Mouse (Mus musculus) heart, adult 2 months (tissue): ENCODE data around the gene Klk9. TPM values are rescaled to one million over a fixed set of nuclear protein-coding genes. Genes with fewer than 3 reads are reported as not detected.

Experiments
- DNase-seq, 2 experiments: peaks; one replicate each; pipeline ENCODE4 v3.0.0; 2021
- H3K27ac ChIP-seq: fragments of 200-600 bp; 2 replicates; pipeline ENCODE4 v1.8.1; 2022
- H3K27me3 ChIP-seq: fragments of 200-500 bp; 2 replicates; pipeline ENCODE4 v1.6.1; 2012; ENCODE audit warnings: mild to moderate bottlenecking, low read length, inconsistent platforms, mixed read lengths; ENCODE audit not compliant: control insufficient read depth, insufficient read depth
- H3K36me3 ChIP-seq: fragments of 200-500 bp; 2 replicates; pipeline ENCODE4 v1.6.1; 2012; ENCODE audit warnings: low read length, inconsistent platforms; ENCODE audit not compliant: control insufficient read depth, insufficient read depth
- H3K4me1 ChIP-seq: fragments of 200-500 bp; 2 replicates; pipeline ENCODE4 v1.6.1; 2011; ENCODE audit warnings: low read length; ENCODE audit not compliant: control insufficient read depth, insufficient read depth
- H3K4me3 ChIP-seq: fragments of 200-600 bp; 2 replicates; pipeline ENCODE4 v1.8.1; 2022
- H3K79me2 ChIP-seq: fragments of 200-500 bp; replicated peaks from 2 replicates; pipeline ENCODE4 v1.6.1; 2012; ENCODE audit warnings: mild to moderate bottlenecking, inconsistent platforms, low read length, moderate library complexity, mixed read lengths; ENCODE audit not compliant: control insufficient read depth, insufficient read depth
- H3K9ac ChIP-seq: fragments of 200-500 bp; 2 replicates; pipeline ENCODE4 v1.6.1; 2012; ENCODE audit warnings: low read depth, mild to moderate bottlenecking, control low read depth, inconsistent platforms, low read length, mixed read lengths
- CTCF ChIP-seq: fragments of 200-600 bp; IDR thresholded peaks from 2 replicates; pipeline ENCODE4 v1.8.1; 2022; ENCODE audit warnings: antibody characterized with exemption, mild to moderate bottlenecking, moderate library complexity
- EP300 ChIP-seq: fragments of 200-500 bp; IDR thresholded peaks from 2 replicates; pipeline ENCODE4 v1.6.1; 2011; ENCODE audit warnings: low read depth, low read length, control low read depth; ENCODE audit not compliant: insufficient read depth
- POLR2A ChIP-seq: fragments of 200-500 bp; IDR thresholded peaks from 2 replicates; pipeline ENCODE4 v1.6.1; 2011; ENCODE audit warnings: mild to moderate bottlenecking, low read depth, low read length, control low read depth; ENCODE audit not compliant: insufficient read depth
- WGBS: fragments of 180-500 bp; shearing (Covaris S2); methylation state at CpG from one replicate; pipeline ENCODE4 v1.1.7; 2018; 5-methylcytosine and 5-hydroxymethylcytosine counted together
- intact Hi-C: fragments of 180-260 bp; cut with DNase I; formaldehyde crosslinking; loops from one replicate; pipeline ENCODE4 v1.15.1; 2025
- long read RNA-seq: library from polyadenylated mRNA; stranded (forward); transcript quantifications from one replicate; pipeline ENCODE4 v2.0.0, GENCODE M21; 2021
- polyA plus RNA-seq: library from polyadenylated mRNA; depleted of rRNA; stranded (reverse); fragments of >200 nt; gene quantifications from 2 replicates; pipeline ENCODE4 v1.2.3, GENCODE M21; 2012; rRNA removed
- total RNA-seq, 2 experiments: library from RNA; stranded (reverse); gene quantifications; 2 replicates each; pipeline ENCODE4 v1.2.3; 2021

Gene Klk9
- total RNA-seq (not detected), polyA plus RNA-seq (0.12 TPM in 2 replicates)
- long read RNA-seq: 0 reads

GRCm38 (mm10) chr7:43791591-43791990 is at the start of gene Klk9:
TSS of gene Klk9 (plus strand) at chr7:43791891.
- 69% methylated on average over 7 of the region's 7 CpGs for WGBS

GRCm38 (mm10) chr7:43747788-43748187 is 43.9 kb upstream of the Klk9 start:
- Histone ChIP-seq H3K4me1 (peaks cover 5% of the 10 kb centered on the region), H3K9ac (no peak overlapping the region), H3K4me3 (no peak overlapping the region), H3K36me3 (peaks cover 3% of the 10 kb centered on the region; the same call in 1 of the 2 replicates), H3K27ac (peak overlapping the region; percentile 32), H3K79me2 (no peaks in the 10 kb centered on the region), H3K27me3 (no peaks in the 10 kb centered on the region)
- intact Hi-C loops: loop anchor here (5.0 kb wide), 1 partner anchor 65 kb away; no protein-coding TSS in a partner anchor
- TF ChIP-seq EP300: no peak
- no peak for TF ChIP-seq POLR2A
- no peak for TF ChIP-seq CTCF
- peak; percentile 38 to 58 for DNase-seq
- WGBS: 31% methylated on average over 1 of the region's 1 CpGs

More at GRCm38 (mm10) chr7:43791591-43791990, at the start of gene Klk9:
- intact Hi-C loops: no loop called here
- Histone ChIP-seq H3K4me3 (no peak within 1 kb of the TSS), H3K79me2 (no peaks in the 10 kb centered on the region), H3K36me3 (no peaks in the 10 kb centered on the region), H3K27me3 (no peaks in the 10 kb centered on the region), H3K9ac (no peak within 1 kb of the TSS), H3K4me1 (no peaks in the 10 kb centered on the region), H3K27ac (no peak within 1 kb of the TSS)
- TF ChIP-seq CTCF: no peak
- TF ChIP-seq POLR2A: no peak
- no peak for TF ChIP-seq EP300
- no peak for DNase-seq

GRCm38 (mm10) chr7:43752806-43753205 is 38.9 kb upstream of the Klk9 start:
- H3K9ac ChIP-seq: no peak overlapping the region
- TF ChIP-seq POLR2A (no peak), CTCF (no peak), EP300 (no peak)
- WGBS: 27% methylated on average over 2 of the region's 2 CpGs
- H3K27ac ChIP-seq: no peak overlapping the region
- no peaks in the 10 kb centered on the region for H3K36me3 ChIP-seq
- no peak overlapping the region for H3K4me3 ChIP-seq
- no peak for DNase-seq
- H3K79me2 ChIP-seq: no peaks in the 10 kb centered on the region
- H3K27me3 ChIP-seq: no peaks in the 10 kb centered on the region
- intact Hi-C loops: no loop called here
- peaks cover 5% of the 10 kb centered on the region for H3K4me1 ChIP-seq

DNA sequence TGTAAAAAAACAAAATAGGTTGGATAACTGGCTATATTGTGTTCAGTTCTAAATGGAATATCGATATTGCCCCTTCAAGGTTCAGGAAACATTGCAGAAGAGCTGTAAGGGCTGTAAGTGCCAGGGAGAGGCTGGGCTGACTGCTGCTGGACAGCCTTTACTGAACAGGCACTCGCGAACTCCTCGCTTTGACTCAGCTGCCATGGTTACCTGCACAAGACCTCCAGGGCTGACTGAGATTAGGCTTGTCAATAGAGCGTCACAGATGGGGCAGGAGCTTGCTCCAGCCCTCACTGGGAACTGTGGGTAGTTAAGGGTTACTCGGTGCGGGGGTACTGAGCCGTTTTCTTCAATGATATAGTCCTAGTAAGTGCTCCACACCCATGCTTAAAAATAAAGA is 25.2 kb upstream of the Klk9 start:
- WGBS: 55% methylated on average over 8 of the region's 8 CpGs
- H3K27ac ChIP-seq: no peak overlapping the region
- H3K27me3 ChIP-seq: no peaks in the 10 kb centered on the region
- H3K4me1 ChIP-seq: no peaks in the 10 kb centered on the region
- TF ChIP-seq EP300 (no peak), POLR2A (no peak), CTCF (no peak)
- DNase-seq: no peak
- intact Hi-C loops: loop anchor here (5.0 kb wide), 1 partner anchor 84 kb away; no protein-coding TSS in a partner anchor
- H3K36me3 ChIP-seq: no peaks in the 10 kb centered on the region
- no peak overlapping the region for H3K9ac ChIP-seq
- H3K4me3 ChIP-seq: no peak overlapping the region
- H3K79me2 ChIP-seq: no peaks in the 10 kb centered on the region

GRCm38 (mm10) chr7:43768597-43768996 is 23.1 kb upstream of the Klk9 start, which contains the start of gene Klk12:
TSS of gene Klk12 (plus strand) at chr7:43768897.
- intact Hi-C loops: loop anchor here (5.0 kb wide), 1 partner anchor 86 kb away; no protein-coding TSS in a partner anchor
- Histone ChIP-seq H3K4me3 (no peak within 1 kb of the TSS), H3K9ac (no peak within 1 kb of the TSS), H3K4me1 (no peaks in the 10 kb centered on the region), H3K79me2 (no peaks in the 10 kb centered on the region), H3K27me3 (no peaks in the 10 kb centered on the region), H3K27ac (no peak within 1 kb of the TSS), H3K36me3 (no peaks in the 10 kb centered on the region)
- no peak for TF ChIP-seq EP300
- TF ChIP-seq POLR2A: no peak
- TF ChIP-seq CTCF: no peak
- DNase-seq: no peak
- WGBS: 72% methylated on average over 4 of the region's 4 CpGs

GRCm38 (mm10) chr7:43769636-43770035 is 22.1 kb upstream of the Klk9 start:
- 84% methylated on average over 8 of the region's 8 CpGs for WGBS
- intact Hi-C loops: loop anchor here (5.0 kb wide), 1 partner anchor 87 kb away; no protein-coding TSS in a partner anchor
- Histone ChIP-seq H3K9ac (no peak overlapping the region), H3K27me3 (no peaks in the 10 kb centered on the region), H3K79me2 (no peaks in the 10 kb centered on the region), H3K4me3 (no peak overlapping the region), H3K4me1 (no peaks in the 10 kb centered on the region), H3K36me3 (no peaks in the 10 kb centered on the region), H3K27ac (no peak overlapping the region)
- peak in 1 of 2 experiments; percentile 0 for DNase-seq
- no peak for TF ChIP-seq EP300
- no peak for TF ChIP-seq CTCF
- no peak for TF ChIP-seq POLR2A
